Mouse (Mus musculus) embryonic facial prominence, embryonic 12.5 days (tissue): ENCODE measurements around the gene Mycl. TPM values are rescaled to one million over a fixed set of nuclear protein-coding genes. Genes with fewer than 3 reads are reported as not detected.

ENCODE experiments used
- ATAC-seq: fragments of 200-750 bp; cut with Nextera tagmentation; 2 replicates; pipeline ENCODE4 v1.8.0; 2017; ENCODE audit not compliant: insufficient number of reproducible peaks, insufficient read depth, low FRiP score, low TSS enrichment
- H3K27ac ChIP-seq: fragments of 300-500 bp; sonication (generic); 2 replicates; pipeline ENCODE4 v1.5.1; 2016; ENCODE audit warnings: mild to moderate bottlenecking
- H3K27me3 ChIP-seq: fragments of 300-500 bp; sonication (generic); 2 replicates; pipeline ENCODE4 v1.6.1; 2016; ENCODE audit warnings: mild to moderate bottlenecking, moderate library complexity
- H3K36me3 ChIP-seq: fragments of 300-500 bp; sonication (generic); 2 replicates; pipeline ENCODE4 v1.6.1; 2016; ENCODE audit warnings: mild to moderate bottlenecking
- H3K4me1 ChIP-seq: fragments of 300-500 bp; sonication (generic); 2 replicates; pipeline ENCODE4 v1.6.1; 2016
- H3K4me2 ChIP-seq: fragments of 300-500 bp; sonication (generic); replicated peaks from 2 replicates; pipeline ENCODE4 v1.6.1; 2016; ENCODE audit warnings: mild to moderate bottlenecking, moderate library complexity
- H3K4me3 ChIP-seq: fragments of 300-500 bp; sonication (generic); 2 replicates; pipeline ENCODE4 v1.5.1; 2016; ENCODE audit warnings: mild to moderate bottlenecking
- H3K9ac ChIP-seq: fragments of 300-500 bp; sonication (generic); 2 replicates; pipeline ENCODE4 v1.6.1; 2016; ENCODE audit warnings: mild to moderate bottlenecking, moderate library complexity
- H3K9me3 ChIP-seq: fragments of 300-500 bp; sonication (generic); 2 replicates; pipeline ENCODE4 v1.6.1; 2016; ENCODE audit warnings: mild to moderate bottlenecking, moderate library complexity
- WGBS: fragments of 180-500 bp; shearing (Covaris S2); methylation state at CpG from one replicate; pipeline ENCODE4 v1.1.7; 2016; 5-methylcytosine and 5-hydroxymethylcytosine counted together
- polyA plus RNA-seq: library from polyadenylated mRNA; unstranded; fragments of >200 nt; fragmentation: Nextera tagmentation; extraction: Ambion mirVana; gene quantifications from 2 replicates; pipeline ENCODE4 v1.2.1, GENCODE M21; 2016

The Mycl gene
- polyA plus RNA-seq, 1 experiment from 2014 or later = 46.4 TPM

DNA sequence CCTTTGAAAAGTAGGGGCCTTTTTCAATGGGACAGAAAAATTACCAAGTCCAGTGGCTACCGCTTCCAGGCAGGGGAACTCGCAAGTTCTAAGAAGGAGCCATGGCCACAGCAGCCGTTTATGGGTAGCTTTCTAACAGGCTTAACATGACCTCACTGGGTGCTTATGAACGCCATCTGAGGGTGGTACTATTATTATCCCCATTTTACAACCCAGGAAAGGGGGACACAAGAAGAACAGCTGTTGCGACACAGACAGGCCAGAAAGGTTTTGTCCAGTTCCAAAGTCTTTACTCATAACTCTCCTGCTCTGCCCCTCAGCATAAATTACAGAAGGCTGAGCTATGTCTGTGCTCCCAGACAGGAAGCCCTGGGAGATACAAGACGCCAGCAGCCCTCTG is 33.9 kb upstream of the Mycl start:
- Histone ChIP-seq H3K4me3 (peak overlapping the region; percentile 66; the same call in 1 of the 2 replicates), H3K36me3 (peaks cover 5% of the 10 kb centered on the region), H3K4me2 (peak overlapping the region; percentile 98), H3K27ac (no peak overlapping the region), H3K27me3 (peaks cover 4% of the 10 kb centered on the region; the same call in 1 of the 2 replicates), H3K9ac (no peak overlapping the region), H3K9me3 (no peaks in the 10 kb centered on the region), H3K4me1 (peaks cover 23% of the 10 kb centered on the region)
- WGBS = 24% methylated on average over 6 of the region's 6 CpGs
- no peak for ATAC-seq

GRCm38 (mm10) chr4:122962751-122963150 is 32.7 kb upstream of the Mycl start:
- Histone ChIP-seq H3K4me2 (no peak overlapping the region), H3K27ac (no peak overlapping the region), H3K36me3 (no peaks in the 10 kb centered on the region; the same call in 1 of the 2 replicates), H3K4me1 (peaks cover 23% of the 10 kb centered on the region), H3K9ac (no peak overlapping the region), H3K27me3 (peaks cover 4% of the 10 kb centered on the region; the same call in 1 of the 2 replicates), H3K9me3 (no peaks in the 10 kb centered on the region), H3K4me3 (no peak overlapping the region)
- no peak for ATAC-seq
- WGBS = 32% methylated on average over 8 of the region's 8 CpGs

DNA sequence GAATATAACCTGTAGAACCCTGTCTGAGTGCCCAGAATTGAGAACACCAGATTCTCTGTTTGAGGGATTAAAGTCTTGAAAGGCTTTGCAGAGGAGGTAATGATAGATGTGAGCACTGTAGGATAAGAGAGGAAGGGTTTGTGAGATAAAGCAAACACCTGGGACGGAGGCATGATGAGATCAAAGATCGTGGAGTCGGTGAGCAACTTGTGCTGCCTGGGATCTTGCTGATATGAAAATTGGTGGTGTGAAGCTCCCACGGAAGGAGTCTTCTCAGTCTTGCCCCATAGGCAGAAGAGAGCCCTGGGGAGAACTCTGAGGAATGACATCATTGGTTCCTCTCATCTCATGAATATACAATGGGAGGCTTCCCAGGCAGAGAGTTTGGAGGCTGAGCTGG is 27.3 kb upstream of the Mycl start:
- WGBS = 76% methylated on average over 4 of the region's 4 CpGs
- Histone ChIP-seq H3K27ac (no peak overlapping the region), H3K36me3 (no peaks in the 10 kb centered on the region), H3K4me1 (no peaks in the 10 kb centered on the region), H3K27me3 (no peaks in the 10 kb centered on the region), H3K4me3 (no peak overlapping the region), H3K9ac (no peak overlapping the region), H3K9me3 (no peaks in the 10 kb centered on the region), H3K4me2 (no peak overlapping the region)
- ATAC-seq = no peak

- no peaks in the 10 kb centered on the region for H3K36me3 ChIP-seq
- ATAC-seq = no peak
- no peak overlapping the region for H3K4me3 ChIP-seq
- H3K9me3 ChIP-seq = no peaks in the 10 kb centered on the region
- H3K9ac ChIP-seq = no peak overlapping the region
- WGBS = 86% methylated on average over 4 of the region's 4 CpGs
- no peaks in the 10 kb centered on the region for H3K4me1 ChIP-seq
- H3K27ac ChIP-seq = no peak overlapping the region
- H3K27me3 ChIP-seq = no peaks in the 10 kb centered on the region
- no peak overlapping the region for H3K4me2 ChIP-seq
Observed at GRCm38 (mm10) chr4:122971191-122971590, 24.3 kb upstream of the Mycl start.

GRCm38 (mm10) chr4:122971646-122972045 is 23.8 kb upstream of the Mycl start:
- ATAC-seq = no peak
- Histone ChIP-seq H3K4me3 (no peak overlapping the region), H3K9ac (no peak overlapping the region), H3K27ac (no peak overlapping the region), H3K4me1 (no peaks in the 10 kb centered on the region), H3K36me3 (no peaks in the 10 kb centered on the region), H3K27me3 (no peaks in the 10 kb centered on the region), H3K9me3 (no peaks in the 10 kb centered on the region), H3K4me2 (no peak overlapping the region)
- WGBS = 78% methylated on average over 4 of the region's 4 CpGs

- no peaks in the 10 kb centered on the region for H3K36me3 ChIP-seq
- WGBS = 77% methylated on average over 8 of the region's 8 CpGs
- H3K27me3 ChIP-seq = no peaks in the 10 kb centered on the region
- H3K27ac ChIP-seq = no peak overlapping the region
- H3K4me1 ChIP-seq = no peaks in the 10 kb centered on the region
- H3K4me2 ChIP-seq = no peak overlapping the region
- no peak overlapping the region for H3K4me3 ChIP-seq
- no peaks in the 10 kb centered on the region for H3K9me3 ChIP-seq
- ATAC-seq = no peak
- no peak overlapping the region for H3K9ac ChIP-seq
Observed at GRCm38 (mm10) chr4:122972056-122972455, 23.4 kb upstream of the Mycl start.

DNA sequence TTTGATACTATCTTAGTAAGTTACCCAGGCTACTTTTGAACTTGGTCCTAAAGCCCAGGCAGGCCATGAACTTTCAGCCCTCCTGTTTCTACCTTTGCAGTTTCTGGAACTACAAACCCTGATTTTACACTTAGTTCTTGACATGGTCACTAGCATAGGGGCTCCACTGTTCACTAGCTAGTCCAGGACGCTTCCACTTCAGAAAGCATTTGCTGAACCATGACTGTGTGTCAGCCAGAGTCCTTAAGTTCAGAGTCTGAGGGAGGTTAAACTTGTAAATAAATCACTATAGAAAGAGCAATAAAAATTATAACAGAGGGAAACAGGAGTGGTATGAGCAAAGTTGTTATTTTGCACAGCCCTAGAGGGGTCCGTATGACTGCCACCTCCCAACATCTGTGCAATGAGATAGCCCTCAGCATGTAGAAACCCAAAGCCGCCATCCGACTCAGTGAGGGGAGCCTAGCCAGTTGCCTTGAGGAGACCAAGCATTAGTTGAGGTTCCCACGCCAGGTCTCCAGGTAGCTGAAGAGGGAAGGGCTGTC is 20.4 kb upstream of the Mycl start:
- Histone ChIP-seq H3K9ac (no peak overlapping the region), H3K27me3 (no peaks in the 10 kb centered on the region), H3K4me3 (no peak overlapping the region), H3K4me1 (no peaks in the 10 kb centered on the region), H3K4me2 (no peak overlapping the region), H3K27ac (no peak overlapping the region), H3K36me3 (no peaks in the 10 kb centered on the region), H3K9me3 (no peaks in the 10 kb centered on the region)
- no peak for ATAC-seq
- WGBS = 84% methylated on average over 5 of the region's 5 CpGs

DNA sequence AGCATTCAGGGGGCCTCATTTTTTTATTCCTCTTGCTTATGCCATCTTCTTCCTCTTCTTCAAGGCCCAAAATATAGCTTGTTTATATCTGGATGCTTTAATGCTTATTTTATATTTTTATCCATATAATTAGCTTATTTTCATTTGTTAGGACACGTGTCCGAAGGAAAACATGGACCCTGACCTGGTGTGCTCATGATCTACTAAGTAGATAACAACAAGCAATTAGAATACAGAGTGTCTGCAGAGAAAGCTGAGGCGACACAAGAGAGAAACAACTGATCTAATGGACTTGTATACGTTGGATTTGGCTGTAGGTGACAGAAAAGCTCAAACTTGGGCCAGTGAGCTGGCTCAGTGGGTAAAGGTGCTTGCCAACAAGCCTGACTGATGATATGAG is 18.6 kb upstream of the Mycl start:
- WGBS = 75% methylated on average over 4 of the region's 4 CpGs
- Histone ChIP-seq H3K4me1 (no peaks in the 10 kb centered on the region), H3K9ac (no peak overlapping the region), H3K4me3 (no peak overlapping the region), H3K36me3 (no peaks in the 10 kb centered on the region), H3K27me3 (no peaks in the 10 kb centered on the region), H3K4me2 (no peak overlapping the region), H3K27ac (no peak overlapping the region), H3K9me3 (no peaks in the 10 kb centered on the region)
- no peak for ATAC-seq

GRCm38 (mm10) chr4:122978850-122979249 is 16.6 kb upstream of the Mycl start:
- 84% methylated on average over 2 of the region's 2 CpGs for WGBS
- no peak overlapping the region for H3K27ac ChIP-seq
- no peaks in the 10 kb centered on the region for H3K36me3 ChIP-seq
- H3K27me3 ChIP-seq = peaks cover 16% of the 10 kb centered on the region
- H3K9ac ChIP-seq = no peak overlapping the region
- no peak overlapping the region for H3K4me2 ChIP-seq
- H3K9me3 ChIP-seq = no peaks in the 10 kb centered on the region
- H3K4me1 ChIP-seq = peaks cover 6% of the 10 kb centered on the region; the same call in 1 of the 2 replicates
- H3K4me3 ChIP-seq = no peak overlapping the region
- ATAC-seq = no peak

DNA sequence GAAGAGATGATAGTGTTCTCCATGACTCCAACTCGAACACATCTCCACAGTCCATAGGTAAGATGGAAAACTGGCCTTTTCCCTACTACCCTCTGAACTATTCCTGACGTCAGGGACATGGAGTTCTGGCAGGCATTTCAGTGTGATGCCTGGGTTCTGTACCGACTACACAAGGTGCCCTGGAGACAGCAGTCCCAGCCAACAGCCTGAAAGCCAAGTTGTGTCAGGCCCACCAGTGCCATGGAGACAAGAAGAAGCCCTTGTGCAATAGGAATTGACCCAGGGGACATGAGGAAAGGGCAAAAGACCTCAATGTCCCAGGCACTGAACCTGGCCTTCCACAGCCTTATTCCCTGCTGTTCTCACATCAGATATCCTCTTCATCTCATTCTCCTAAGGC is 15.6 kb upstream of the Mycl start:
- H3K27ac ChIP-seq = no peak overlapping the region
- no peak for ATAC-seq
- H3K4me1 ChIP-seq = peaks cover 6% of the 10 kb centered on the region; the same call in 1 of the 2 replicates
- H3K4me2 ChIP-seq = no peak overlapping the region
- peaks cover 24% of the 10 kb centered on the region for H3K27me3 ChIP-seq
- 75% methylated on average over 3 of the region's 3 CpGs for WGBS
- H3K36me3 ChIP-seq = no peaks in the 10 kb centered on the region
- no peaks in the 10 kb centered on the region for H3K9me3 ChIP-seq
- no peak overlapping the region for H3K9ac ChIP-seq
- H3K4me3 ChIP-seq = no peak overlapping the region

DNA sequence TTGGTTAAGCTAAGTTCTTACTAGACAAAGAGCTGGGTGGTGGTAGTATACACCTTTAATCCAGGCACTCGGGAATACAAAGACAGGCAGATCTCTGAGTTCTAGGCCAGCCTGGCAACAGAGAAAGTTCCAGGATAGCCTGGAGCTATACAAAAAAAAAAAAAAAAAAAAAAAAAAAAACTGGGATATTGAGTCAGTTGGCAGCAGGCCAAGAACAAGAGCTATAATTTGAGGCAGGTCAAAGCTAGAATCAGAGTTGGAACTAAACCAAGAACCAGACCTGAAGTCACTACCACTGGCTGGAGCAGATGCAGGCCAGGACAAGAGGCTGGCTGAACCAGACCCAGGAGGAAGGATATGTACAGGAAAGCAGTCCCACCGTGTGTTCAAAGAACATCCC is 14.8 kb upstream of the Mycl start:
- Histone ChIP-seq H3K4me1 (peaks cover 6% of the 10 kb centered on the region; the same call in 1 of the 2 replicates), H3K4me2 (no peak overlapping the region), H3K9ac (no peak overlapping the region), H3K36me3 (no peaks in the 10 kb centered on the region), H3K9me3 (no peaks in the 10 kb centered on the region), H3K27me3 (peaks cover 24% of the 10 kb centered on the region), H3K4me3 (no peak overlapping the region), H3K27ac (no peak overlapping the region)
- ATAC-seq = no peak
- 72% methylated on average over 2 of the region's 2 CpGs for WGBS

GRCm38 (mm10) chr4:122981238-122981637 is 14.2 kb upstream of the Mycl start:
- peaks cover 6% of the 10 kb centered on the region; the same call in 1 of the 2 replicates for H3K4me1 ChIP-seq
- no peak overlapping the region for H3K9ac ChIP-seq
- H3K36me3 ChIP-seq = no peaks in the 10 kb centered on the region
- H3K27ac ChIP-seq = no peak overlapping the region
- 87% methylated on average over 7 of the region's 7 CpGs for whole genome bisulfite sequencing
- H3K4me2 ChIP-seq = no peak overlapping the region
- no peak overlapping the region for H3K4me3 ChIP-seq
- H3K9me3 ChIP-seq = no peaks in the 10 kb centered on the region
- ATAC-seq = no peak
- peaks cover 24% of the 10 kb centered on the region for H3K27me3 ChIP-seq
